Mouse (Mus musculus): ENCODE data around the gene Fastk. TPM values are rescaled to one million over a fixed set of nuclear protein-coding genes. Genes with fewer than 3 reads are reported as not detected.

Fastk gene
- polyA plus RNA-seq, 1 experiment from 2014 or later: 122 TPM

DNA sequence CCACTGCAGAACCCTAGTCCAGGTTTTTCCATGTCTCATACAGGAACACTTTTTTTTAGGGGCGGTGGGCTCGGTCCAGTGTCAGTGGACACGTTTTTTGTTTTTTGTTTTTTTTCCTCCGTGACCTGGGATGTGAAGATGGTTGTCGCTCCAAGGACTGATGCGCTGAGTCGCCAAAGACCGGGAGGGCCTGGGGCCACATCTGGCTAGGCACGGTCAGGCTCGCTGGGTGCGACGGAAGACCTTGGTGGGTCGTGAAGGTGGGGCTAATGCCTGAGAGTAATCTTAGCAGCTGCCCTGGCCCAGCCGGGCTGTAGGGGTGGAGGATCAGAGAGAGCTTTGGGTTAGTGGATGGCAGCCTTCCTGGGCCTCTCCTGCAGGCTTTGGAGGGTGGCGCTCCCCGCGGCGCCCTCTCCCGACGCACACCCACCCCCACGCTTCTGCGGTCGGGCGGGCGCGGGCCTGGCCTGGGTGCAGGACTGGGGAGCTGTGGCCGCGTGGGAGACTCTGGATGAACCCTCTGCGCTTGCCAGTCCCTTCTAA, 7.7 kb upstream of the Fastk start:
- Histone ChIP-seq H3K4me2 (replicated peaks) (peak overlapping the region; percentile 97), H3K9me3 (no peaks in the 10 kb centered on the region), H3K27me3 (no peaks in the 10 kb centered on the region), H3K9ac (peak overlapping the region; percentile 97), H3K4me1 (peaks cover 45% of the 10 kb centered on the region), H3K27ac (peak overlapping the region; percentile 97; the same call in 1 of the 2 replicates), H3K4me3 (peak overlapping the region; percentile 84), H3K36me3 (peaks cover 8% of the 10 kb centered on the region; the same call in 1 of the 2 replicates)
- under 1% methylated on average over 29 of the region's 29 CpGs for WGBS
- ATAC-seq (ENCODE audit: insufficient number of reproducible peaks, insufficient read depth, low FRiP score, low TSS enrichment): peak; percentile 49

DNA sequence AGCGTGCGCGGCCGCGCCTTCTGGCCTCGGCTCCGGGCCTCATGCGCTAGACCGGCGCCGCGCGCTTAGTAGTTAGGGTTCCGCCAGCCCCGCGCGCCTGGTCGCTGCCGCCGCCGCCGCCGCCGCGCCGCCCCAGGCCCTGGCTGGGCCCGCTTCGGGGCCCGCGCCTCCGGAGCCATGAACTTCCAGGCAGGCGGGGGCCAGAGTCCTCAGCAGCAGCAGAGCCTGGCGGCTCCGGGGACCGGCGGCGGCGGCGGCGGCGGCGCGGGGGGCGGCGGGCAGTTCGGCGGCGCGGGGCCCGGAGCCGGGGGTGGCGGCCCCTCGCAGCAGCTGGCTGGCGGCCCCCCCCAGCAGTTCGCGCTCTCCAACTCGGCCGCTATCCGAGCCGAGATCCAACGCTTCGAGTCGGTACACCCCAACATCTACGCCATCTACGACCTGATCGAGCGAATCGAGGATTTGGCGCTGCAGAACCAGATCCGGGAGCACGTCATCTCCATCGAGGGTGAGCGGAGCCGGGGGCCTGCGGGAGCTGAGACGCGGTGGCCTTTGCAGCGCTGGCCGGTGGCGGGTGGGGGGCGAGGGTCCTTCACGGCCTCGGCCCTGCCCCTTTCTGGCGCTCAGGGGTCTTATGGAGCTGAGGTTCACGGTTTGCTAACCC, 7.1 kb upstream of the Fastk start, which contains the start of gene Agap3:
Agap3 (plus strand) TSS at position 148 of the 661 bp plus-strand sequence.
- peak within 1 kb of the TSS; percentile 97 for H3K27ac ChIP-seq
- H3K36me3 ChIP-seq: peaks cover 2% of the 10 kb centered on the region; the same call in 1 of the 2 replicates
- peak; percentile 37; the same call in 1 of the 2 replicates for ATAC-seq (ENCODE audit: insufficient number of reproducible peaks, insufficient read depth, low FRiP score, low TSS enrichment)
- H3K9ac ChIP-seq: peak within 1 kb of the TSS; percentile 97
- H3K27me3 ChIP-seq: no peaks in the 10 kb centered on the region
- peak within 1 kb of the TSS; percentile 84 for H3K4me3 ChIP-seq
- H3K4me1 ChIP-seq: peaks cover 50% of the 10 kb centered on the region
- H3K4me2 ChIP-seq (replicated peaks): peak within 1 kb of the TSS; percentile 97
- no peaks in the 10 kb centered on the region for H3K9me3 ChIP-seq
- WGBS: under 1% methylated on average over 76 of the region's 85 CpGs

- H3K27me3 ChIP-seq: no peaks in the 10 kb centered on the region
- H3K9me3 ChIP-seq: no peaks in the 10 kb centered on the region
- H3K4me3 ChIP-seq: peak overlapping the region; percentile 84
- peak overlapping the region; percentile 97 for H3K9ac ChIP-seq
- 2% methylated on average over 53 of the region's 66 CpGs for WGBS
- H3K27ac ChIP-seq: peak overlapping the region; percentile 97
- peaks cover 54% of the 10 kb centered on the region for H3K4me1 ChIP-seq
- peak; percentile 52 for ATAC-seq (ENCODE audit: insufficient number of reproducible peaks, insufficient read depth, low FRiP score, low TSS enrichment)
- H3K4me2 ChIP-seq (replicated peaks): peak overlapping the region; percentile 97
- H3K36me3 ChIP-seq: no peaks in the 10 kb centered on the region
Observed at GRCm38 (mm10) chr5:24451264-24452029, 6.4 kb upstream of the Fastk start.

DNA sequence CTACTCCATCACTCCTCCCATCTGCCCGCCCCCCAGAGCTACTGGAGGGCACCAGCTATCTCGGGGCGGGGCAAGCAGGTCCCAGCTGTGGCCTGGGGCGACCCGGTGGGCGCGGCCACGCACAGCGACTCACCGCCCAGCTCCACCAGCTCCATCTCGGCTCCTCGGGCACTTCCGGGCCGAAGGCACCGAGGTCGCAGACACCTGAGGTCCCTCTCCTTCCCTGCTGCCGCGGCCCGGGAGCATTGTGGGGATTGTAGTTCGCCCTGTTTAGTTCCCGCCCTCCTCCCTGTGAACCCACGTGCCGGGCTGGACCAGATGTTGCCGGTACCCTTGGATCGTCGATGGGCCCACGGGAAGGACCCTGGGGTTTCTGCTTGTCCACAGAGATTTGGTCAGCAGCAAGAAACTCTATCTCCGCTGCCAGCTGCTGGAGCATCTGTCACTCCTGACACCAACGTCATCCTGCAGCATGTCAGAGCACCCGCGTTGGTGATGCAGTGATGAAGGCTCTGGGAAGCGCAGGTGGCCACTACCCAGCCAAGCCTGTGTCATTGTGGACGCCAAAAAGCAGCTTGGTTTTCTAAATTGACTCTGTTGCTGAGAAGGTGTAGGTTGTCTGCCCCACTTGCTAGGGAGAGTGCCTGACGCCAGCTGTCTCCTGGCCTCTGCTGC, 2.7 kb upstream of the Fastk start, which contains the start of gene Tmub1:
Tmub1 (minus strand) TSS at position 231 of the 675 bp plus-strand sequence.
- peaks cover 9% of the 10 kb centered on the region; the same call in 1 of the 2 replicates for H3K36me3 ChIP-seq
- H3K27ac ChIP-seq: no peak within 1 kb of the TSS
- WGBS: 2% methylated on average over 34 of the region's 34 CpGs
- peak within 1 kb of the TSS; percentile 65 for H3K9ac ChIP-seq
- peak within 1 kb of the TSS; percentile 70 for H3K4me3 ChIP-seq
- H3K4me2 ChIP-seq (replicated peaks): peak within 1 kb of the TSS; percentile 82
- no peaks in the 10 kb centered on the region for H3K27me3 ChIP-seq
- H3K4me1 ChIP-seq: peaks cover 36% of the 10 kb centered on the region
- H3K9me3 ChIP-seq: no peaks in the 10 kb centered on the region
- peak; percentile 53 for ATAC-seq (ENCODE audit: insufficient number of reproducible peaks, insufficient read depth, low FRiP score, low TSS enrichment)

DNA sequence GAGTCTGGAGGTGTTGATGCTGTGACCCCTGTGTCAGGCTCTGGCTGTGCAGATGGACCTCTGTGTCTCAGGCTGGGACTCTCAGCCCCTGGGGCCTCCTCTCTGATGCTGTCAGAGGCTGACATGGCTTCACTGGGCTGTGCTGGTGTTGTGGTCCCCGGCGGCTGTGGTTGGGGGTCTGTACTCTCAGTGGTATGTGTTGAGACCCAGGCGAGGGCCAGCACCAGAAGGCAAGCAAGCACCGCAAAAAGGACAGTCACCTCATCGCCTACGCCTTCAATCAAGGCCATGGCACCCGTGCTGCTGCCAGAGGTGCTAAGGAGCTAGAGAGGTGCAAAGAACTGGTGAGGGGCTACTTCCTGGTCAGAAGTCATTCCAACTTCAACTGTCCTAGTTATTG, 1.5 kb upstream of the Fastk start:
- no peak for ATAC-seq (ENCODE audit: insufficient number of reproducible peaks, insufficient read depth, low FRiP score, low TSS enrichment)
- Histone ChIP-seq H3K27ac (no peak overlapping the region), H3K36me3 (peaks cover 19% of the 10 kb centered on the region), H3K4me3 (no peak overlapping the region; the same call in 1 of the 2 replicates), H3K9ac (no peak overlapping the region), H3K4me2 (replicated peaks) (peak overlapping the region; percentile 82; the same call in 1 of the 2 replicates), H3K9me3 (no peaks in the 10 kb centered on the region), H3K4me1 (peaks cover 36% of the 10 kb centered on the region), H3K27me3 (no peaks in the 10 kb centered on the region)
- 83% methylated on average over 7 of the region's 7 CpGs for WGBS

DNA sequence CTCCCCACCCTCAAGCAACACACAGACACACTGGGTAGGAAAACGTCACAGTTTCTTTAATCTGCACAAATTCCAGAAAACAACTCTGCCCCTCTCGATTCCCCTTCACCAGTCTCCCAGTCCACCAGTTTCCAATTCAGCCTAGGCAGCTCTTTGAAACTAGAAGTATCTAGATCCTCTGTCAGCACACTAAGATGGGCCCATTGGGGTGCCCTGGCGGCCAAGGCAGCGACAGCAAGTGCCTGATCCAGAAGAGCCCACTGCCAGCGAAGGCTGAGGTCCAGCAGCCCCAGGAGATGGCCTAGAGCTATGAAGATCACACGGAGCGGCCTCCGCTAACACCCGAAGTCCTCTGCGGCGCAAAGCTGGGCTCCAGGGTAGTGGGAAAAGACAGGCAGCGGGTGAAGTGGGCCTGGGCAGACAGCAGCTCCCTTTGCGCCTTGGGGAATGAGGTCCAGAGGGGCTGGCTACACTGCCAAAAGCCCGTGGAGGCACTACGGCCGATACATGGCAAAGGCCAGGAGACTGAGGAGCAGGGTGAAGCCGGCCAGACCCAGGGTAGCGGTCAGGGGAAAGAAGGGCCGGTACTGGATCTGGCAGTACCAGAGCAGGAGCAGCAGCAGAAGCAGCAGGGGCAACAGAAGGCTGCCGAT, 467 bp upstream of the Fastk start:
- Histone ChIP-seq H3K9ac (peak overlapping the region; percentile 90), H3K4me1 (peaks cover 30% of the 10 kb centered on the region), H3K27ac (peak overlapping the region; percentile 91), H3K27me3 (no peaks in the 10 kb centered on the region), H3K36me3 (peaks cover 30% of the 10 kb centered on the region), H3K9me3 (no peaks in the 10 kb centered on the region), H3K4me3 (peak overlapping the region; percentile 88), H3K4me2 (replicated peaks) (peak overlapping the region; percentile 89)
- WGBS: 55% methylated on average over 20 of the region's 20 CpGs
- no peak for ATAC-seq (ENCODE audit: insufficient number of reproducible peaks, insufficient read depth, low FRiP score, low TSS enrichment)

DNA sequence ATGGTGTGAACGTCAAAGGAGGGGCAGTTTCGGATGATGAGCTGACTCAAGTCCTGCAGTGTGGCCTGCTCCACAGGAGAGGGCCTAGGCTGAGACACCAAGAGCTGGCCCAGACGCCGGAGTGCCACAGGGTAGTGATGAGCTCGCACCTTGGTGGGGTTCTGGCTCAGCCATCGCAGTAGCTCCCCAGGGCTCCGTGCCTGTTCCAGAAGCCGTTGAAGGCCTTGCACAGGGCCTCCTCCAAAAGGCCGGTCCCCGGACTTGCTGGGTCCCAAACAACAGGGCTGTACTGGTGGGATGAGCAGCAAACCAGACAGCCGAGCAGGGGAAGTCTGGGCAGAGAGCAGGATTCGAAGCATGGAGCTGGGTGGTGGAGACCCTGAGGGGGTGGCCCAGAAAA, 1.2 kb downstream of the Fastk start:
- H3K4me2 ChIP-seq (replicated peaks): peak overlapping the region; percentile 89
- H3K36me3 ChIP-seq: peaks cover 46% of the 10 kb centered on the region
- ATAC-seq (ENCODE audit: insufficient number of reproducible peaks, insufficient read depth, low FRiP score, low TSS enrichment): no peak
- peak overlapping the region; percentile 90 for H3K9ac ChIP-seq
- H3K4me3 ChIP-seq: peak overlapping the region; percentile 88
- no peak overlapping the region for H3K27ac ChIP-seq
- WGBS: 85% methylated on average over 12 of the region's 12 CpGs
- H3K9me3 ChIP-seq: no peaks in the 10 kb centered on the region
- H3K27me3 ChIP-seq: no peaks in the 10 kb centered on the region
- H3K4me1 ChIP-seq: peaks cover 30% of the 10 kb centered on the region

DNA sequence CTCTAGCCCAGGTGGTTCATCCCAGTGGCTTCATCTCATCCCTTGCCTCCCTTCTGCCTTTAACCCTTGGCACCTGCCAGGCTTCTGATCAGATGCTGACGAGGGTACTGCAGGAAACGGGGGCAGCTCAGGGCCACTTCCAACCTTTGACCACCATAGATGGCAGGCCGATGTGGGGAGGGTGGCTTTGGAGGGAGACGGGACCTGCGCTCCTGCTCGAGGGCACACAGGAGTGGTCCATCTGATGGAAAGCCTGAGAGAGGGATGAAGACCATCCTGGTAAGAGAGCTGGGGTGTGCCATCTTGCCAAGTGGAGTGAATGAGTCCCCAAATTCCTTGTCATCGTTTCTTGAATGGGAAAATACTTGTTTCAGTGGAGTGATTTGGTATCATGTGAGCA, 1.9 kb downstream of the Fastk start:
- Histone ChIP-seq H3K27ac (no peak overlapping the region), H3K27me3 (no peaks in the 10 kb centered on the region), H3K4me3 (no peak overlapping the region), H3K9me3 (no peaks in the 10 kb centered on the region), H3K4me1 (peaks cover 30% of the 10 kb centered on the region), H3K36me3 (peaks cover 52% of the 10 kb centered on the region), H3K4me2 (replicated peaks) (no peak overlapping the region), H3K9ac (no peak overlapping the region)
- no peak for ATAC-seq (ENCODE audit: insufficient number of reproducible peaks, insufficient read depth, low FRiP score, low TSS enrichment)
- 89% methylated on average over 7 of the region's 7 CpGs for WGBS

- H3K9ac ChIP-seq: no peak overlapping the region
- H3K27me3 ChIP-seq: no peaks in the 10 kb centered on the region
- peaks cover 59% of the 10 kb centered on the region for H3K36me3 ChIP-seq
- ATAC-seq (ENCODE audit: insufficient number of reproducible peaks, insufficient read depth, low FRiP score, low TSS enrichment): no peak
- 81% methylated on average over 9 of the region's 9 CpGs for WGBS
- H3K9me3 ChIP-seq: no peaks in the 10 kb centered on the region
- no peak overlapping the region for H3K4me3 ChIP-seq
- H3K27ac ChIP-seq: no peak overlapping the region
- no peak overlapping the region for H3K4me2 ChIP-seq (replicated peaks)
- peaks cover 20% of the 10 kb centered on the region for H3K4me1 ChIP-seq
Observed at GRCm38 (mm10) chr5:24442029-24442428, 3.1 kb downstream of the Fastk start.

- H3K4me2 ChIP-seq (replicated peaks): no peak overlapping the region
- peaks cover 67% of the 10 kb centered on the region for H3K36me3 ChIP-seq
- no peaks in the 10 kb centered on the region for H3K9me3 ChIP-seq
- H3K27ac ChIP-seq: no peak overlapping the region
- 92% methylated on average over 8 of the region's 8 CpGs for WGBS
- ATAC-seq (ENCODE audit: insufficient number of reproducible peaks, insufficient read depth, low FRiP score, low TSS enrichment): no peak
- H3K4me3 ChIP-seq: no peak overlapping the region
- H3K4me1 ChIP-seq: peaks cover 17% of the 10 kb centered on the region
- no peaks in the 10 kb centered on the region for H3K27me3 ChIP-seq
- no peak overlapping the region for H3K9ac ChIP-seq
Observed at GRCm38 (mm10) chr5:24441187-24441586, 3.9 kb downstream of the Fastk start.

DNA sequence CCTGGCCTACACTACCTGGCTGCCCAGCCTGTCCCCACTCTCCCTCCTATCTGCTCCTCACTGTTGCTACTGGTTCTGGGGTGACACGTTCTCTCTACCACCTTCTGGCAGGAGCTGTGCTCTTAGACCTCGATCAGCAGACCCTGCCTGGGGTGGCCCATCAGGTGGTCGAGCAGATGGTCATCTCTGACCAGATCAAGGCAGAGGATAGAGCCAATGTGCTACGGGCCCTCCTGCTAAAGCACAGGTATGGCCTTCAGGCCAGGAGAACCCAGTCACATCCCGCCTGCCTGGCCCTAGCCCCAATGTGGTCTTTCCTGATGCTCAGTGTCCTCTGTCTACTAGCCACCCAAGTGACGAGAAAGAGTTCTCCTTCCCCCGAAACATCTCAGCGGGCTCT, 11.1 kb downstream of the Fastk start:
- Histone ChIP-seq H3K4me2 (replicated peaks) (no peak overlapping the region), H3K4me1 (peaks cover under 1% of the 10 kb centered on the region), H3K27ac (no peak overlapping the region), H3K4me3 (no peak overlapping the region), H3K27me3 (no peaks in the 10 kb centered on the region), H3K9ac (no peak overlapping the region), H3K9me3 (no peaks in the 10 kb centered on the region), H3K36me3 (peaks cover 89% of the 10 kb centered on the region)
- 84% methylated on average over 8 of the region's 8 CpGs for WGBS
- no peak for ATAC-seq (ENCODE audit: insufficient number of reproducible peaks, insufficient read depth, low FRiP score, low TSS enrichment)
